Mouse (Mus musculus) myocyte (in vitro differentiated cells): ENCODE measurements around the gene Tpcn1. TPM values are rescaled to one million over a fixed set of nuclear protein-coding genes. Genes with fewer than 3 reads are reported as not detected.

Experiments
- H3K27me3 ChIP-seq: one replicate; pipeline ENCODE4 v1.6.1; 2011; ENCODE audit not compliant: control insufficient read depth, insufficient read depth, insufficient read length
- H3K36me3 ChIP-seq: one replicate; pipeline ENCODE4 v1.6.1; 2011; ENCODE audit not compliant: control insufficient read depth, insufficient read depth
- H3K4me2 ChIP-seq: one replicate; pipeline ENCODE4 v1.6.1; 2011; ENCODE audit warnings: low read depth, control low read depth
- H3K4me3 ChIP-seq: one replicate; pipeline ENCODE4 v1.5.1; 2011; ENCODE audit warnings: mild to moderate bottlenecking, control low read depth, moderate library complexity
- H3K79me2 ChIP-seq: one replicate; pipeline ENCODE4 v1.6.1; 2011; ENCODE audit not compliant: control insufficient read depth, insufficient read depth
- H3ac ChIP-seq: one replicate; pipeline ENCODE4 v1.6.1; 2011; ENCODE audit not compliant: control insufficient read depth, insufficient read length
- CEBPB ChIP-seq: IDR thresholded peaks from 2 replicates; pipeline ENCODE4 v1.6.1; 2011; ENCODE audit warnings: mild to moderate bottlenecking, moderate library complexity; ENCODE audit not compliant: poor library complexity, insufficient read depth, severe bottlenecking
- E2F4 ChIP-seq: IDR thresholded peaks from one replicate; pipeline ENCODE4 v1.6.1; 2011; ENCODE audit warnings: mild to moderate bottlenecking, control low read depth, moderate library complexity; ENCODE audit not compliant: insufficient read depth
- MAX ChIP-seq: IDR thresholded peaks from one replicate; pipeline ENCODE4 v1.6.1; 2011; ENCODE audit warnings: low read depth, mild to moderate bottlenecking, control low read depth
- MYOD1 ChIP-seq, 3 experiments: IDR thresholded peaks; one replicate each; pipeline ENCODE4 v1.6.1; 2011; ENCODE audit warnings: control low read depth in 2 of 3, low read depth in 2 of 3, mild to moderate bottlenecking in 2 of 3, moderate library complexity in 1 of 3; ENCODE audit not compliant: insufficient read length in 2 of 3, control insufficient read depth in 1 of 3
- MYOG ChIP-seq, 3 experiments: IDR thresholded peaks; one replicate each; pipeline ENCODE4 v1.6.1; 2011; ENCODE audit warnings: control low read depth in 2 of 3, low read depth in 2 of 3, mild to moderate bottlenecking in 2 of 3; ENCODE audit not compliant: insufficient read length in 2 of 3, control insufficient read depth in 1 of 3, insufficient read depth in 1 of 3
- POLR2A ChIP-seq: IDR thresholded peaks from one replicate; pipeline ENCODE4 v1.6.1; 2011; ENCODE audit warnings: low read depth, mild to moderate bottlenecking, control low read depth, moderate library complexity; ENCODE audit not compliant: insufficient read length
- POLR2AphosphoS2 ChIP-seq: IDR thresholded peaks from one replicate; pipeline ENCODE4 v1.6.1; 2011; ENCODE audit warnings: low read depth, control low read depth; ENCODE audit not compliant: insufficient read length
- REST ChIP-seq: IDR thresholded peaks from one replicate; pipeline ENCODE4 v1.6.1; 2011; ENCODE audit warnings: mild to moderate bottlenecking, control low read depth, moderate library complexity; ENCODE audit not compliant: insufficient read depth, insufficient read length
- SRF ChIP-seq: IDR thresholded peaks from one replicate; pipeline ENCODE4 v1.6.1; 2011; ENCODE audit warnings: low read depth; ENCODE audit not compliant: control insufficient read depth, insufficient read length
- TCF12 ChIP-seq: IDR thresholded peaks from one replicate; pipeline ENCODE4 v1.6.1; 2011; ENCODE audit warnings: mild to moderate bottlenecking, control low read depth; ENCODE audit not compliant: poor library complexity, insufficient read depth, severe bottlenecking
- TCF3 ChIP-seq: IDR thresholded peaks from one replicate; pipeline ENCODE4 v1.6.1; 2011; ENCODE audit warnings: low read depth, control low read depth; ENCODE audit not compliant: insufficient read length
- USF1 ChIP-seq: IDR thresholded peaks from one replicate; pipeline ENCODE4 v1.6.1; 2011; ENCODE audit warnings: low read depth, mild to moderate bottlenecking, control low read depth, moderate library complexity
- polyA plus RNA-seq: library from polyadenylated mRNA; unstranded; fragments of >200 nt; fragmentation: generic; extraction: Trizol; gene quantifications from one replicate; pipeline ENCODE4 v1.2.1, GENCODE M21; 2012; ENCODE audit warnings: missing spikeins

The Tpcn1 gene
- polyA plus RNA-seq, 1 experiment = 88.7 TPM

DNA sequence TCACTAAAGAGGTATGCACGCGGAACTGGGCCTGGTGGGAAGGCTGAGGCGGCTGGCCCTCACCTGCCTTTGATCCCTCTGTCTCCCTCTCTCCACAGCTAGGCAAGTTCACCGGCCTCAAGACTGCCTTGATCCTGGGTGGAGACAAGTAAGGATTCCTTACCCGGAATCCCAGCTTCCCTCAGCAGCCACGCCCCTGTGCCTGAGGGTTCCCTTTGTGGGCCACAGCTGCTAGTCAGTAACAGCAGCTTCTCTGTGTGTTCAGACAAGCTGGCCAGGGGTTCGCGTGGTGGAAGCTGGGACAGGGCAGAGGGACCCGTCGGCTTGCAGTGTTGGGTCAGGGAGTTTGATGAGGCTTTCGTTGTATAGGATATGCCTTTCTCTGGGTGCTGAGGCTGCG, 30.3 kb upstream of the Tpcn1 start:
- no peak overlapping the region for H3K4me2 ChIP-seq
- H3K4me3 ChIP-seq = no peak overlapping the region
- no peaks in the 10 kb centered on the region for H3K27me3 ChIP-seq
- H3ac ChIP-seq = no peak overlapping the region
- H3K36me3 ChIP-seq = peaks cover 18% of the 10 kb centered on the region
- TF ChIP-seq MYOG (IDR thresholded peaks at IDR 0.05; ENCODE audit: control insufficient read depth in 1 of 3, insufficient read depth in 1 of 3, insufficient read length in 2 of 3, low read depth in 2 of 3) (peak in 1 of 3 experiments; percentile 67), REST (no peak), SRF (no peak), POLR2AphosphoS2 (no peak), MYOD1 (IDR thresholded peaks at IDR 0.05; ENCODE audit: control insufficient read depth in 1 of 3, insufficient read length in 2 of 3, low read depth in 2 of 3) (peak in 1 of 3 experiments; percentile 34), USF1 (no peak), POLR2A (no peak)
- H3K79me2 ChIP-seq = peaks cover 26% of the 10 kb centered on the region

DNA sequence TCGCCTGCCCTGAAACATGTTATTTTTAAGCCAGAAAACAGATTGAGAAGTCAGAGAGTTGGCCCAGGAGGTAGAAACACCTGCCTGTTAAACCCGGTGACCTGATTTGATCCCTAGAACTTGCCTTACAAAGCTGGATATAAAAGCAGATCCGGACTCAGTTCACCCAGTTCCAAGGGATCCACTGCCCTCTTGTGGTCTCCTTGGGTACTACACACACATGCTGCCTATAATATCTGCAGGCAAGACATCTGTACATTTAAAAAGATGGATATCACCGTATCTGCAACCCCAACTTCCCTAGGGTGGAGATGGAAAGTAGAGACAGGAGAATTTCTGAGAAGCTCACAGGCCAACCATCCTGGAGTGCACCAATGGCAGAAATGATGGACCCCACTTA, 27.4 kb upstream of the Tpcn1 start:
- TF ChIP-seq TCF12 (no peak), TCF3 (no peak), SRF (no peak), CEBPB (no peak), POLR2AphosphoS2 (no peak), E2F4 (no peak), MAX (no peak), MYOD1 (IDR thresholded peaks at IDR 0.05; ENCODE audit: control insufficient read depth in 1 of 3, insufficient read length in 2 of 3, low read depth in 2 of 3) (no peak), REST (no peak), MYOG (IDR thresholded peaks at IDR 0.05; ENCODE audit: control insufficient read depth in 1 of 3, insufficient read depth in 1 of 3, insufficient read length in 2 of 3, low read depth in 2 of 3) (no peak), POLR2A (no peak), USF1 (no peak)
- H3K79me2 ChIP-seq = peaks cover 40% of the 10 kb centered on the region
- no peaks in the 10 kb centered on the region for H3K27me3 ChIP-seq
- H3K36me3 ChIP-seq = peaks cover 18% of the 10 kb centered on the region
- H3ac ChIP-seq = no peak overlapping the region
- no peak overlapping the region for H3K4me3 ChIP-seq
- H3K4me2 ChIP-seq = no peak overlapping the region

DNA sequence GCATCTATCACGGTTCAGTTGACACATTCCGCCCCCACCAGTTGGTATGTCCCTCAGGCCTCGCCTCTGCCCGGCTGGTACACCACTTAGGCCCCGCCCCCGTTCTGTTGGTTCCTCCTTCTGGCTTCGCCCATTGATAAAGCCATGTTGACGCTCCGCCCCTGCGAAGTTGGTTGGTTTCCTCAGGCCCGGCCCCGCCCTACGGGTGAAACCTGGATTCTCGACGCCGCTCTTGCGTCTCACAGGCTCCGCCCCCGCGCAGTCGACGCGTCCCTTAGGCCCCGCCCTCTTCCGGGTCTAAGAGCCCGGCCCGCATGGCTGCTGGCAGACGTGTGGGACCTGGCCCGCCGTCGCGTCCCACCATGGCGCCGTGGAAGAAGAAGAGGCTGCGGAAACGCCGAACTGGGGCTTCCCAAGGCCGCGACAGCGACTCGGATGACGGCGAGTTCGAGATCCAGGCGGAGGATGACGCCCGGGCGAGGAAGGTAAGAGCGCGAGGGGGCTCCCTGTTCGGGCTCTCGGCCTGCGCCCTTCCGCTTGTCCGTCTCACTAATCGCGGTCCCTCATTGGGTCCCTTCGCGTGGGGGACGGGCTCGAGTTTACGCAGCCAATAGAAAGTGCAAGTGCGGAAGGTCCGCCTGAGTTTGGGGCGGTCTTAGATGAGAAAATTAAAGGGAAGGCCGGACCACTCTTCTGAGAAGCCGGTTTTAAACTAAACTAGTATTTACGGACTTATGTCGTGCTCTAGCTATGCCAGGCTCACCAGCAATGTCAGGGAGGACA, 24.5 kb upstream of the Tpcn1 start:
- peaks cover 5% of the 10 kb centered on the region for H3K36me3 ChIP-seq
- H3ac ChIP-seq = peak overlapping the region; percentile 92
- H3K27me3 ChIP-seq = no peaks in the 10 kb centered on the region
- no peak for TF ChIP-seq TCF3
- TF ChIP-seq MYOG (IDR thresholded peaks at IDR 0.05; ENCODE audit: control insufficient read depth in 1 of 3, insufficient read depth in 1 of 3, insufficient read length in 2 of 3, low read depth in 2 of 3) = peak in 1 of 3 experiments; percentile 3
- no peak for TF ChIP-seq USF1
- TF ChIP-seq SRF = no peak
- no peak for TF ChIP-seq MYOD1 (IDR thresholded peaks at IDR 0.05; ENCODE audit: control insufficient read depth in 1 of 3, insufficient read length in 2 of 3, low read depth in 2 of 3)
- no peak for TF ChIP-seq E2F4
- TF ChIP-seq CEBPB = no peak
- TF ChIP-seq MAX = no peak
- no peak for TF ChIP-seq TCF12
- peak; percentile 92 for TF ChIP-seq POLR2A
- no peak for TF ChIP-seq REST
- TF ChIP-seq POLR2AphosphoS2 = peak; percentile 82
- H3K4me3 ChIP-seq = peak overlapping the region; percentile 49
- peak overlapping the region; percentile 90 for H3K4me2 ChIP-seq
- peaks cover 40% of the 10 kb centered on the region for H3K79me2 ChIP-seq

DNA sequence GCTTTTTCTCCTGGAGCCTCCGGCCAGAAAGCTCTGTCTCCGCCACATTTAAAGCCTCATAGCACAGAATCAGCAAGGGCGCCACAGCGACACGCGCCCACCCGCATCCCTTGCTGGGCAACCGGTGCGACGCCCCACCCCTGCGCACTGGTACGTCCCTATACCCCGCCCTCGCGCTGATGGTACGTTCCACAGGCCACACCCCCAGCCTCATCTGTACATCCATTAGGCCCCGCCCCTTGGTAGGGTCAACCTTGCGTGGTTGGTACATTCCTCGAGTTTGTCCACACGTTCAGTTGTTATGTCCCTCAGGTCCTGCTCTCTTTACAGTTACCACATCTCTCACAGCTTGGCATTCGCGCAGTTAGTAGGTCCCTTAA, 24.0 kb upstream of the Tpcn1 start, which contains the start of the genes Rita1 and Ddx54:
Gene Rita1 (minus strand): TSS at position 148 of the 380 bp plus-strand sequence.
Gene Ddx54 (plus strand): TSS at position 298 of the 380 bp plus-strand sequence.
- Histone ChIP-seq H3K4me3 (peak within 1 kb of the TSS; percentile 49), H3K36me3 (peaks cover 5% of the 10 kb centered on the region), H3K27me3 (no peaks in the 10 kb centered on the region), H3ac (peak within 1 kb of the TSS; percentile 92), H3K4me2 (peak within 1 kb of the TSS; percentile 90), H3K79me2 (peaks cover 40% of the 10 kb centered on the region)
- peak in 1 of 3 experiments; percentile 14 for TF ChIP-seq MYOG (IDR thresholded peaks at IDR 0.05; ENCODE audit: control insufficient read depth in 1 of 3, insufficient read depth in 1 of 3, insufficient read length in 2 of 3, low read depth in 2 of 3)
- no peak for TF ChIP-seq REST
- no peak for TF ChIP-seq E2F4
- peak; percentile 91 for TF ChIP-seq POLR2A
- TF ChIP-seq SRF = no peak
- TF ChIP-seq MYOD1 (IDR thresholded peaks at IDR 0.05; ENCODE audit: control insufficient read depth in 1 of 3, insufficient read length in 2 of 3, low read depth in 2 of 3) = no peak
- no peak for TF ChIP-seq USF1
- peak; percentile 86 for TF ChIP-seq POLR2AphosphoS2
- TF ChIP-seq MAX = no peak
- no peak for TF ChIP-seq CEBPB
- TF ChIP-seq TCF3 = no peak
- TF ChIP-seq TCF12 = no peak
